Mouse (Mus musculus): ENCODE measurements around the gene Cacna1e.

GRCm38 (mm10) chr1:154854564-154854963 lies 29.7 kb downstream of the Cacna1e start:
- TF ChIP-seq CTCF (IDR thresholded peaks at IDR 0.05; ENCODE audit: low read depth, low read length) = no peak
- no peak for TF ChIP-seq POLR2A (IDR thresholded peaks at IDR 0.05; ENCODE audit: borderline replicate concordance, low read depth, low read length)

Data from bone marrow macrophage, adult 2 months (primary cell).